Mouse (Mus musculus) heart, adult 11 months (tissue): ENCODE data around the gene Rfx1.
A peak's percentile ranks its signal among the peaks of the same experiment; 100 is the strongest.

Experiments
- DNase-seq: peaks from one replicate; pipeline ENCODE4 v3.0.0; 2022

Gene Rfx1

DNA sequence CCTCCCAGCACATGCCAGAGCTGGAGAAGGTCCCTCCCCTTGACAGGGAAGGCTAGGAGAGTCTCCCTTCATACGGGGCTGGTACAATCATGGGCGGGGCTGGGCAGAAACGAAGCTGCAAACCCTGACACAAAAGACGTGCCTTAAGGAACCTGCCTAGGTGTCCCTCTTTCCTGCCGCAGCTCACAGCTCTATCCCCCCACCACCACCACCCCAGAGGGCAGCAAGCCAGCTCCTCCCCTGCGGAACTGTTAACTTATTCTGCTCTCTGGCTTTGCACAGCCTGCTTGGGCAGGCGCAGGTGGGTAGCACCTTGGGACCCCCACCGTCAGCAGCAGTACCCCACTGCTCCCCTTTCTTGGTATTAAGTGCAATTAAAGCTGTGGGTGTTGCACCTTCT, 29.4 kb downstream of the Rfx1 start:
- DNase-seq, result peak; percentile 91

DNA sequence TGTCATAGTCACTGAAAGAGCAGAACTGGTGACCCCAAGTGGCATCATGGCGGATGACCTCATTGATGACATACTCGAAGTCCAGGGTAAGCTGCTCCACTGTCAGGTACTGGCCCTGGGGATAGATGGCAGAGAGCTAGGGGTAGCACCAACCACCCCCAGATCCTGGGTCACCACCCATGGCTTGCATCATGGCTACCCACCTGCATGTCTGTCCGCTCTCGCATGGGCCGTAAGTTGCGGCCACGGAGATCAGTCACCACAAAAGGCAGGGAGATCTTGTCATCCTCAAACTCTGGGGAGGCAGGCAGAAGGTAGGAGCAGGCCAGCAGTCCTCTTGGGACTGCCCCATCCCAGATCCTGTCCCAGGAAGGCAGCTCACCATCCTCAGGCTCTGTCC, 31.7 kb downstream of the Rfx1 start:
- peak; percentile 81 for DNase-seq

DNA sequence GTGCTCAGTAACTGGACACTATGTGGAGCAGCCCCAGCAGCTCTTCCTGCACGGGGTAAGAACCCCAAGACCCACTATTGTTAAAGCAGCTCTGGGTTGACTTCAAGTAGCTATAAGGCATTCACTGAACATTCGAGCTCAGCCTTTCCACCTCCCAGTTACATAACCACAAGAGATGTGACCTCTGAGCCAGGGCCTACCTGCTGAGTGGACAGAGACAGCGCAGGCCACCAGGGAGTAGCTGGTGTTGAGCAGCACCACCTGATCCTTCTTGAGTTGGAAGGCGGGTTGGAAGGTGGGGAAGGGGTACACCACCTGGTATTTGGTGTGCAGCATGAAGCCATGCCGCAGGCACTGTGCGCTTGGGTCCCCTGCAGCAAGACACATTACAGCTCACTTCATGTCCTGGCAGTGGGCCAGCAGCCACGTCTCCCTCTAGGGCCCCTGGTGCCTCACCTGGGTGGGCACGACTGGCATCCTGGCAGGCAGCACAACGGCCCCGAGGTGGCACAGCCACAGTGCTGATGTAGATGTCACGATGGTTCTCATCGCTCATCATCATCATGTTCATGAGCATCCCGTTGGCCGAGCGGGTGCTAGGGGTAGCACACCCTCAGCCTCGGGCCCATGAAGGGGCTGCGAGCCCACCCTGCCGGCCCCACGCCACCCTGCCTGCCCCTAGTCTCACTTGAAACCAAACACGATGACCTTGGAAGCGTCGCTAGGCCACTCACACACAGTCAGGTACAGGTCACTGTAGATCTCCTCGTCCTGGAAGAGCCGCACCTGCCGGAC, 35.0 kb downstream of the Rfx1 start:
- peak; percentile 91 for DNase-seq

DNA sequence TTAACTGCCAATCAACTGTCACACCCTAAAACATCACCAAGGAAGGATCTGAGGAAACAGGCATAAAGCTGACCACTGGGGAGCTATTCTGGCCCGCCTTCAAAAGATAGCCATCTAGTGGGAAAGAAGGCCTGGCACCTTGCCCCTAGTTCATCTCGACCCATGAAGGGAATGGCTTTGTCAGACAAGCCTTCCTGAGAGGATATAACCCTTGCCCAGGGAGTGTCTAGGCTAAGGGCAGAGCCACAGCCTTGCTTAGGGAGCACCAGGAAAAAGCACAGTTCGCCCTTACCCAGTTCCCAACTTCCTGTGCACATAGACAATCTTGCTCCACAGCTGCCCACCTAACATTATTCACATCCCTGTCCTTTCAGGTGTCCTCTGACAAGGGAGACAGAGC, 37.0 kb downstream of the Rfx1 start:
- DNase-seq, result peak; percentile 91

DNA sequence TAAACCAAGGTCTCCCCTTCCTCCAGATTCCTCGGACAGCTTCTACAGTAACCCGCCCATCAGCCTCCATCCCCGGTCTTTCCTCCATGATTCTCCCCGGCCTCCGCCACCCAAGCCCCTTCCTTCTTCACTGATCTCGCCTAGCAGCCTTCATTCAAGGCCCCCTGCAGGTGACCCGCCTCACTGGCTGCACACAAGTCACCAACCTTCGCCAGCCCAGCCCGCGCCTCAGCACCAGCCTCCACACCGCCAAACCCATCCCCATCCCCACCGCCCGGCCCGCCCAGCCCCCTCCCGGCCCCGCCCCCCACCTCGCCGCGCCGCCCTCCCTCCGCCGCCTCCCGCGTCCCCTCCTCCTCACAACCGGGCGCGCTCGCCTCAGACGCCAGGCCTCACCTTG, 37.6 kb downstream of the Rfx1 start:
- no peak for DNase-seq

DNA sequence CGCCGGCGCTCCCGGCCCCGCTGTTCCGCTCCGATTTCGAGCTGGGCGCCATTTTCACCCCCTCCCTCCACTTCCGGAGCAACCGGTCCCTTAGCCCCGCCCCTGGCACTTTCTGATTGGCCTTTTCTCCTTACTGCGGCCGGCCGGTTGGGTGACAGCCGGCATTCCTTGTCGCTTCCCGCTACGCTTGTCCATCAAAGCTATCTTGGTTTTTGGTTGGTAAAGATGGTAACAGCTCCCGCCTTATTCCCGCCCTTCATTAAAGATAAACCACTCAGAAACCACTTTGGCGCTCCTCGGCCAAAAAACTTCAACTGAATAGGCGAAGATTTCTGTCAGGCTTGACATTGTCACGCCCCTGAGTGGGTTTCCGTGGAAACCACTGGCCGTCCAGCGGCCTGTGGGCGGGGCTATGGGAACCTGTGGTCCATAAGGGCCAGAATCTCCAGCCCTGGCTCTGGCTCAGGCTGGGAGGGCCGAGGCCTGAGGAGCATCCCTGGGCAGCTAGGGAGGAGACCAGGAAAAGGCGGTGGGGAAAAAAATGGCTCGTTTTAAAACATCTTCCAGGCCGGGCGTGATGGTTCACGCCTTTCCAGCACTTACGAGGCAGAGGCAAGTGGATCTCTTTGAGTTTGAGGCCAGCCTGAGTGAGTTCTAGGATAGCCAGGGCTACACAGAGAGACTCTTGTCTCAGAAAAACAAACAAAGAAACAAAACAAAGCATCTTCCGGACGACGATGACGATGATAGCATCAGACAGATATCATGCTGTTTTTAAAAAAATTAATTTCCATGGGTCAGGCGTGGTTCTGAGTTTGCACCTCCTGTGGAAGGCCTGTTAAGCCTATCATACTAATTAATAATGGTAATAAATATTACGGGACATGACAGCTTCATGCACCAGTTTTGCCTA, 38.3 kb downstream of the Rfx1 start, which contains the start of gene Dcaf15:
TSS of gene Dcaf15 (minus strand) at position 72 of the 913 bp plus-strand sequence.
- DNase-seq, result peak; percentile 100

DNA sequence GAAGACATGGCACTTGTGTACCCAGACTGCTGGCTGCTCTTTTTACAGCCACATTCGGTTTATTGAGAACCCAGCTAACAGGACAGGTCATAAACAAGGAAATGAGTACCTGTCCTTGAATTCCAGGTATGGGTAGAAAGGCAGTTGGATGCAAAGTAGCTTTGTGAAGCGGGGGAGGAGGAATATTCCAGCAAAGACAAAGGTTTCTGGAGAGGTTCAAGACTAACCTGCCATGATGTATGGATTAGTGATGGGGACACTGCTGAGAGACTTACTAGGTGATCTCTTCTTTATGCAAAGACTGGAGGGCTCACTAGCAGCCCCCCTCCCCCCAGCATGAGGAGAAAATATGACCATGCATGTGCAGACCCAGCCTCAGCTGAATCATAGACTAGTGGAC, 39.0 kb downstream of the Rfx1 start:
- DNase-seq, result peak; percentile 82

DNA sequence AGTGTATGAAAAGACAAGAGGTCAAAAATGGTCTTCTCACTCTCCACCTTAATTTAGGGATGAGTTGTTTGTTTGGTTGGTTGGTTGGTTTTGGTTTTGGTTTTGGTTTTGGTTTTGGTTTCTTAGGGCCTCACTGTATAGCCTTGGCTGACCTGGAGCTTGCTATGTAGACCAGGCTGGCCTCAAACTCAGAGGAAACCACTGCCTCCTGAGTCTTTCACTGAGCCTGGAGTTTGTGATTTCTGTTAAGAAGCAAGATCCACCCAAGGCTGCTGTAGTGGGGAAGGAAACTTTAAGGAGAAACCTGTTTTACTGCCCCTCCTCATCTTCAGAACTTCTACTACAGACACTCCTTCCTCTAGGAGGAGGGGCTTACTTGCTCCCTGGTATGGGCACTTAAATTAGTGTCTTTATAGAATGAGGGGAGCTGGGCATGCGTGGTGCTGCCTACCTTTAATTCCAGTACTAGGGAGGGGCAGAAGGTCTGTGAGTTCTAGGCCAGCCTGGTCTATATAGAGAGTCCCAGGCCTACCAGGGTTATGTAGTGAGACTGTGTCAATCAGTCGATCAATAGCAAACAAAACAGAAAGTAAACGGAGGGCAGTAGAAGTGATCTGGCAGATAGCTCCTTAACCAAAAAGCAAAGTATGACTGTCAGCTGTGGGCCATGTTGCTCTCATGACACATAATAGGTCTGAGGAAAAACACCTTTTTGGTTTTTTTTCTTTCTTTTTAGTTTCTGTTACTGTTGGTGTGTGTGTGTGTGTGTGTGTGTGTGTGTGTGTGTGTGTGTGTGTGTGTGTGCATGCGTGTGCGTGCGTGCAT, 39.8 kb downstream of the Rfx1 start:
- DNase-seq, result no peak

DNA sequence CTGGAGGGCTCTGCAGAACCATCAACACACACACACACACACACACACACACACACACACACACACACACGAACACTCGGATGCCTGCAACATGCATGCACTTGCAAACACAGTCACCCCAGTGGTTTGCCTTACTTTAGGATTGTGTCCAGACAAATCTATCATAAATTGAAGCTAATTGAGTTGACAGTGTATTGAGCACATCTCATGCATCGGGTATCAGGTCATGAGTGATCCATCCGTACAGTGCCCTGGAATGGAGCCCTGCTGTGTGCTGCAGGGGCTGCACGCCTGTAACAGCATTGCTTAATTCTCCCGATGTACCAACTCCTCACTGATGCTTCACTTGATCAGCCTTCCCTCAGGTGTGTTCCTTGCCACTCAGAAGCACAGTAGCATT, 49.0 kb downstream of the Rfx1 start:
- no peak for DNase-seq

DNA sequence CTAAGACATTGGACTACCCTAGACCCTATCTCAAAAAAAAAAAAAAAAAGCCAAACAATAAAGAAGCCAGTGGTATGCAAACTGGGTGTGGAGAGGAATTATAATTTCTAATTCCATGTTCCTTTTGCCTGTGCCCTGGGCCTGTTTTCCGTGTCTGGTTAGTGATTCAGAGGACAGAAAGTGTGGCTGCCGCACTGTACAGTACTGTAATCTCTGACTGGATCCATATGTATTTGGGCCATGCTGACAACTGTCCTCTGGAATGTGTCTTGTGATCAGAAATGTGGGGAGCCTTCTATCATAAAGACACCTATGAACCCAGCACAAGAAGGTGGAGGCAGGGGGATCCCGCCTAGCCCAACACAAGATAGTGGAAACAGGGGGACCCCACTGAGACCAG, 55.5 kb downstream of the Rfx1 start:
- no peak for DNase-seq

DNA sequence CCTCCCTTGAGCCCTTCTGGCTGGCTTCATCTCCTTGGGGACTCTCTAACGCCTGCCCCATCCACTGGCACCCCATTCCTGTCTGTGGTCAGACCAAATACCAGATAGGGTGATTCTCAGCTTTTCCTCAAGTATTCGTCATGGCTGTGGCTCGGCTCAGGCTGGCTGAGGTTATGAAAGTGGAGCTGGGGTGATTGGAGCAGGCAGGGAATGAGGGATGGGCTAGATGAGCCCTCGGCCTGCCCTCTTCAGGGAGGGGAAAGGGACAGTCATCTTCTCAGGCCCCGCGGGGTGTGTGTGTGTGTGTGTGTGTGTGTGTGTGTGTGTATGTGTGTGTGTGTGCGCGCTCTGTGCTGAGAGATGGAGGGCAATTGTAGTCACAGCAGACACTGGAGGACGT, 59.0 kb downstream of the Rfx1 start, which contains the start of gene Podnl1:
TSS of gene Podnl1 (plus strand) at position 334 of the 400 bp plus-strand sequence.
- peak; percentile 87 for DNase-seq

DNA sequence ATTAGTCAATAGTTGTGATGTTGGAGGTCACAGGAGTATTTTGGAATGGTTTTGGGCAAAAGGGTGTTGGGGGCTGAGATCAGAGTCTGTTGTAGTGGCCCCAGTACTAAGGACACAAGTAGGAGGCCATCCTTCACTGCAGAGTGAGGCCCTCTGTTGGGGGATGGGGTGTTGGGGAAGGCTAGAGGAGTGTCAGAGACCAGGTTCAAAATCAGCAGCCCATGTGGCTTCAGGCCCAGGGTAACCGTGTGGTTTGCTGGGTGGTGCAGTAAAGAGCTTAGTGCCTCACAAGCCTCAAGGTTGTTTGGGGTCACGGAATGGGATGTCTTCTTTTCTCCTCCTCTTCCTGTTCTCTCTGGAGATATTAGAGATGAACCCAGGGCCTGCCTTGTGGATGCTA, 60.1 kb downstream of the Rfx1 start:
- DNase-seq, result peak; percentile 83

DNA sequence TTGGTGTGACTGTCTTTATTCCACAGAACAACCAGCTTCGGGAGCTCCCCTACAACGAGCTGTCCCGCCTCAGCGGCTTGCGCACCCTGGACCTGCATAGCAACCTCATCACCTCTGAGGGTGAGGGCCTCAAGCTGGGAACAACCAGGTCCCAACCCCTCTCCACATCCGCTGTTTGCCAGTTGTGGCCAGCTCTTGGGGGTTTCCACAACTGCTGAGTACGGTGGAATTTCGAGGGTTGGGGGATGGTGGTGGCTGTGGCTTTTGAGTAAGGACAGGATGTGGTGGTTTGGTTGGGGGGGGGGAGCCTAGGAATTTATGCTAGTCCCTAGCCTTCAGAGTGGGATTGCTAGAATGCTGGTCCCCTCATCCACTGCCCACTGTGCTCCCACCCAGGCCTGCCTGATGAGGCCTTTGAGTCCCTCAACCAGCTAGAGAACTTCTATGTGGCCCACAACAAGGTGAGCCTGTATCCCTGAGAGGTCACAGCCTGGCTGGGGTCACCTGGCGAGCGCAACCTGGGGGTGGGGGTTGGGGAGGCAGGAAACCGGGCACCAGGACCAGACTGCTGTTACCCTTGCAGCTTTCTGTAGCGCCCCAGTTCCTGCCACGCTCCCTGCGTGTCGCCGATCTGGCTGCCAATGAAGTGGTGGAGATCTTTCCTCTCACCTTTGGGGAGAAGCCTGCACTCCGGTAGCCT, 60.7 kb downstream of the Rfx1 start:
- DNase-seq, result peak; percentile 91

DNA sequence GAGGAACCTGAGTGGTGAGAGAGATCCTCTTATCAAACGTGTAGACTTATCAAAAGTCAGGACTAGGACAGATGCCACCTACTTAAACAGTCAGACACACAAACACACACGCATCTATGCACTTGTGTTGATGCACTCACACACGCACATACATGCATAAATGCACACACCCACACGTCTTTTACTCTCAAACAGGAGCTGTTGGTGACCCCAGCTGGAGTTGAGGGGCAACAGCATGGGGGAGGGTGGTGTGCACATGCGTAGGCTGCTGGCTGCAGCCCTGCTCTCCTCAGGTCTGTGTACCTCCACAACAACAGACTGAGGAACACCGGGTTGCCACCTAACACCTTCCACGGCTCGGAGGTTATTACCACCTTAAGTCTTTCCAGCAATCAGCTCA, 61.6 kb downstream of the Rfx1 start:
- DNase-seq, result no peak

DNA sequence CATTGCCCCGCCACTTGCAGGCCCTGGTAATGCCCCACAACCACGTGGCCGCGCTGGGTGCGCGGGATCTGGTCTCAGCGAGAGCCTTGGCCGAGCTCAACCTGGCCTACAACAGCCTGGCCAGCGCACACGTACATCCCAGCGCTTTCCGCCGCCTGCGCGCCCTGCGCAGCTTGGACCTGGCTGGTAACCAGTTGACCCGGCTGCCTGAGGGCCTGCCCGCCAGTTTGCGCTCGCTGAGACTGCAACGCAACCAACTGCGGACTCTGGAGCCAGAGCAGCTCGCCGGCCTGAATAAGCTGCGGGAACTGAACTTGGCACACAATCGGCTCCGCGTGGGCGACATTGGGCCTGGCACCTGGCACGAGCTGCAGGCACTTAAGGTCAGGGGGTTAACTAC, 64.2 kb downstream of the Rfx1 start:
- DNase-seq, result peak; percentile 92

DNA sequence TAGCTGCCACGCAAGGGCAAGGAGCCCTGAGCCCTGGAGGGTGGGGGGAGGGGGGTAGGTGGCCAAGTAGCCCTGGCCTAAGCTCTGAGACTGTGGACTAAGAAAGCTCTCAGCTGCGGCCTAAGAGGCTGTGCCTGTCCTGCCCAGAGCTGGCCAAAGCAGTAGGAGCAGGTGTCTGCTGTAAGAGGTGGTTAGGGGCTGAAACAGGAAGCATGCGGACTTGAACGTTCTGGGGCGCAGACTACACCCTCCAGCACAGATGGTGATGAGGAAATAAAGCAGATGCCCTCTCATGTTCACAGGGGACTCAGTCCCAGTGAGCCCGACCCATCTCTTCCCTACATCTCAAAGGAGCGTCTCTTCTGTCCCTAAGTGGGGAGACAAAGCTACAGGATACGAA, 65.6 kb downstream of the Rfx1 start:
- no peak for DNase-seq

DNA sequence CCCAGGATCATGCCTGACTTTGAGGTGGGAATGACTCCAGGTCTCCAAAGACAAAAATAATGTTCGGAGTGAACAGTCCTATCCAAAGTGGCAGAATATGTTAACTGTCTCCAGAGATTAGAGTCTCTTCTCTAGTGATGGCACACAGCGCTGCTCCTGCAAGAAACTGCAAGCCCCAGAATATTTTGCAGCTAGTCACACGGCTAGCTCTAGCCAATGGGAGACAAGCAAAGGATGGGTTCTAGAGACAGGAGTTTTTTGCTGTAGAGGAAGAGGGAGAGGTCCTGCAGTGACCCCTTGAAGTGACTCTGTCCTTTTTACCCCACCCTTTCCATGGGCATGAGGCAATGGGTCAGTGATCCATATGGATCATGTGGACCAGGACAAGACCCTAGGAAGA, 71.2 kb downstream of the Rfx1 start:
- no peak for DNase-seq

DNA sequence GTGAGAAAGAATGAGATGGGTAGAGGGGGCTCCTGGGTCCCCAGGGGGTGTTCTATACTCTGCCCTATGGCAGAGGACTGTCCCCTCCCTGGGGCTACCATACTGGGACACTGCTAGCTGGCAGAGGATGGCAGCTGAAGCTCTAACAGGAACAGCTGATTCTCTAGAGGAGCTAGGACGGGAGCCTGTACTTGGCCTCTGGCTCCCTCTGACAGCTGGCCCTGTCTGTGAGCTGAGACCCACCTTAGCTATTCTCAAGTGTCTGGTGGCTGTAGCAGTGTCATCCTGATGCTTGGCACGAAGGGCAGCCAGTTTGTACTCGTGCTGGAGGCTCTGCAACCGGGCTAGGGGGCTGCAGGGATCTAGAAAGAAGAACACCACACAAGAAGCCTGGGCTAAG, 74.2 kb downstream of the Rfx1 start:
- DNase-seq, result no peak

DNA sequence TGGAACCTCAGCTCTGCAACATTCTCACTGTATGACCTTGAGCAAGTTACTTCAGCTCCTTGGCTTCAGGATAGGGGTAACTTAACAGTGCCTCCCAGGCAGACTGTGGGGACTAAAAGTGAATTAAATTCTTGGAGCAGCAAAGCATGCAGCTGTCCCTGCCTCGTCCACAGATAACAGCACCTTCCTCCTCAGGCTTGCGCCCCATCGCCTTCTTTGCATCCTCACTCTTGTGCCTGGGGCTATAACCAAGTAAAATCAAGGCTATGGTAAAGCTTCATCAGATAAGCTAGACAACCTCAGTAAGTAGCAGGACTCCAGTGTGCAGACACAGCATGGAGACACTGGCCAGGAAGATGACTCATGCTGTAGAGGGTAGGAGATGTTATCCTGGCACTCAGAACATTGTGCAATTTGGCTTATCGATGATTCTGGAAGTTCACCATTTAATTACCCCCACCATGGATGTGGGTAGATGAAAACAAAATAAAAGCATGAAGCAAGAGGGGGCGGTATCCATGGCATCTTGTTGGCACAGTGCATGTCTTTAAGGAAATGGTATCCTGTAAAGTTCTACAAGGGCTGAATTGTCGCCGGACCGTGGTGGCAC, 78.1 kb downstream of the Rfx1 start:
- no peak for DNase-seq
